Mouse (Mus musculus) adrenal gland (tissue): ENCODE results near the gene Ryr3.

Experiments used
- intact Hi-C: fragments of 180-260 bp; cut with DNase I; formaldehyde crosslinking; loops from one replicate; pipeline ENCODE4 v1.15.1; 2025

Gene Ryr3

DNA sequence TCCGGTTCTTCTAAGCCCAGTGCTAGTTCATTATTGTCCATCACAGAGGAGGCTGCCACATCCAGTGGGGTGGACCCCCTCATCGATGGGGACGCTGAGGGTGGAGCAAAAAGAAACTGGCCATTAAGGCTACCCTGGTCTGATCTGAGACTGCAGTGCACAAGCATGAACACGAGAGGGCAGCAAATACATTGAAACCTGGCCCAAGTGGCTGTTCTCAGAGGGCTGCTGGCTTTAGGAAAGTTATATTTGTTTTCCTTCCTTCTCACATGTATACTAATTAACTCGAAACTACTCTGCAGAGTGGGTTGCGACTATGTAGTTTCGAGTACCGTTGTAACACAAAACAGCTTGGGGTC is 416.9 kb downstream of the Ryr3 start:
- intact Hi-C loops: loop anchor here (2.0 kb wide), 1 partner anchor 435 kb away; no protein-coding TSS in a partner anchor

DNA sequence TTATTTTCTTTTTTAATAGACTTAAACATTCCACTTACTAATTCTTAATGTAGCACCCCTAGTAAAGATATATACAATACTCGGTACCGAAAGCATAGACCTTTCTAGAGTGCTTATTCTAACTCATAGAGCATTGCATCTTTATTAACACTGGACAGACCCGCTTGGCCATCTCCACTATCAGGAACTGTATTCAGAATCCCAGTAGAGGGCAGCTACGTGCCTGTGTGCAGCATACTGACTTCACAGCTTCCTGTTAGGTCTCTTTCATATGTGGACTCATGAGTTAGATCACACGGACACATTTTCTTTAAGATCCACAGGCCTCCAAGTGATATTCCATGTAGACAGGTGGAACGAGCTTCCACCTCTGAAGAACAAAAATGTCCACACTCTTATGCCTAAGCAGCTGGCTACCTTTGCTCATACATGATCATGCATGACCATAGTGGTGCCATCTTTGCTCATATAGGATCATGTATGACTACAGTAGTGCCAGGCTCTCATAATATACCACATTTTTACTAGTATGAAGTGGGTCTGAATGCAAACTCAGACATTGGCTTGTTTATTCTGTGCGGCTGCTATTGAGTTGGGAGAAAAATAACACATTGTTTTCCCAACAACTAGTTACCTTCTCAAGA is 417.4 kb downstream of the Ryr3 start:
- intact Hi-C loops: no loop called here

DNA sequence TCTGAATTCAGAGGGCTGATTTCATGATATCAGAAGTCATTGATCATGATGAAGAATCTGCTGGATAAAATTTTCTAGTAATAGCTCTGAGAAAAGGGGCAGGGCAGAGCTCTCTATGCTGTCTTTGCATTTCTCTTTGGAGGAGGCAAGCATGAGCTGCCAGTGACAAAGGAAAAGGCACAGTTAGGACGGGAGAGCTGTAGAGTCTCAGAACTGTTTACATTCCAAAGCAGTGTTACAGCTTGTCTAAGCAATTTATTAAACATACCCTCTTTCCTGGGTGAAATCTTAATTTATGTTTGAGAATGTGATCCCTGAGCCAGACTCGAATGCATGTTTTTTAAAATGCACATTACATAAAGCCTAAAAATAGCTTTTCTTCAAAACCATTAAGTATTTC is 435.3 kb downstream of the Ryr3 start:
- intact Hi-C loops: no loop called here

DNA sequence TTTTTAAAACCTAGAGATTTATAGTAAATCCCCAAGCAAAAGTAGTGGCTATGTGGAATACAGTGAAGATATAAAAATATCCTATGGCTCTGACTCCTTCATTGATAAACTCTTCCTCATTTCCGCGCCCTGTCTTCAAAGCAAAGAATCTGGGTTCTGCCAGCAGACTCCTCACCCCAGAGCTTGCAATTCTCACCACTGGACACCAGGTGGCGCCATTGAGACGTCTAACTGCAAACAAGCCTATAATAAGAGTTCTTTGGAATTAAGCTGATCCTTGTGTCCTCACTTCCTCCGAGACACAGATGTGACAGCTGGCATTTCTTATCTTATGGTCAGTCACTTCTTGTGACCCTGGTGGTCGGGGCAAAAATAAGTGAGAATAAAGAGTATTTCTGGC is 442.1 kb downstream of the Ryr3 start:
- intact Hi-C loops: loop anchor here (5.0 kb wide), 1 partner anchor 528 kb away; no protein-coding TSS in a partner anchor

DNA sequence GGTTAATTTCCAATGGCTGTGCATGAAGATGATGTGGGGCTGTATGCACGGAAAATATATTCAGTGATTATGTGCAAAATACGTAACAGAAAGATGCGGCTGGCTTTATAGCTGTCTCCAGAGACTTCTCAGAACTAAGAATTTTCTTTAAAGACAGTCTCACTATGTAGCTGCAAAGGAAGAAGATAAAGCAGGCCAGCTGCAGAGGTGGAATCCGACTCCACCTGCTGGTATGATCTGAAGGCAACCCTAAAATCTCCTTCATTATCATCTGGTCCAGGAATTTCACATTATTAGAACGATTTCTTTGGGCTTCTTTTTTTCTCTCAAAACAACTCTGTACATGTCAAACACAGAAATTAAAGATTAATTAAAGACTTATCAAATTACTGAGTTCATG is 449.2 kb downstream of the Ryr3 start:
- intact Hi-C loops: loop anchor here (2.0 to 5.0 kb wide), 2 partner anchors 230 to 267 kb away; no protein-coding TSS in a partner anchor

DNA sequence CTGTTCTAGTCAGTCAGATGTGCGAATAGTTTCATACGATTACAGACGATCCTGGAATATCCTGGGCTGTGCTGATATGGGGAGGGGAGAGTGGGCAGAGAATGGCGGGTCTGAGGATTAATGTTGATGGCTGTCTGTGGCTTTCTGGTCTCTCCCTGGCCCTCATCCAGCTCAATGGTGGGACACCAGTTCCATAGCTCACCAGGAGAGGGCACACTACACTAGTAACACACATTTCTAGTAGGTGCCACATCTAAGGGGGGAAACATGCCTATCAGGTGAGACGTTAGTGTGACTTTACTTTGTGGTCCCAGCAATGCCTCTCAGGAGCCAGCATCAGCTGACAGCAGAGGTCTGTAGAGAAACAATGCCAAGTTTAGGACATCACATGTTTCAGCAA is 451.9 kb downstream of the Ryr3 start:
- intact Hi-C loops: loop anchor here (5.0 kb wide), 1 partner anchor 228 kb away; no protein-coding TSS in a partner anchor

DNA sequence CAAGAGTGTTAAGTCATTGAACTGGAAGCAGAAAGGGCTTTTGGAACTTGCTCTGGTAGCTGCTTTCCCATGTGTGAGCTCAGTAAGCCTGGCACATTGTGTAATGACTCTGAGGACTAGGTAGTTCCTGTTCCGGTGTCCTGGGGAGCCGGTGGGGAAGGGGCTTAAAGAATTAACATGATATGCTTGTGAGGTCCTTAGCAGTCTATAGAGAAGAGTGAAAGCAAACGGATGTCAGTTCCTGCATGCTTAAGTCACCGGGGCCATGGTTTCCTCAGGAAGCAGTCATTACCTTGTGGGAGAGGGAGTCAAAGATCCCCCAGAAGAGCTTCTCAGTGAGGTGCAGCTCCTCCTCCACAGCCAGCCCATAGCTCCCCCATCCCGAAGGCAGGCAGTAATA is 452.6 kb downstream of the Ryr3 start:
- intact Hi-C loops: loop anchor here (5.0 kb wide), 1 partner anchor 97 kb away; no protein-coding TSS in a partner anchor

DNA sequence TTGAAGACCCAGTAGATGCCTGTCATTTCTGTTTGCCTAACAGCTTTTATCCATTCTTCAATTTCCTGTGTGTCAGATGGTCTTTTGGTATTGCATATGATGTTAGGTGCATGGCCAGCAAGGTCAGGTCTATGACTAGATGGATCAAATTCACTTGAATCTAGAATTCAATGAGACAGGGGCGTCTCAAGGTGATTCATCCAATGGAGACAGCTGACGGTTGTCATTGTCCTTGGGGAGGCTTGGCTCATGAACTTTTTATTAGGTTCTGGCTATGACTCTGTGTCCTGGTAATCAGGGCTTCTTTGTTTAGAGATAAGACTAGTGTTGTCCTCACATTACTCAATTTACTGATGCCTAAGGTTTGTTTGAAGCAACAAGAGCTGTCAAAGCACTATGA is 454.9 kb downstream of the Ryr3 start:
- intact Hi-C loops: loop anchor here (5.0 kb wide), 1 partner anchor 95 kb away; no protein-coding TSS in a partner anchor

DNA sequence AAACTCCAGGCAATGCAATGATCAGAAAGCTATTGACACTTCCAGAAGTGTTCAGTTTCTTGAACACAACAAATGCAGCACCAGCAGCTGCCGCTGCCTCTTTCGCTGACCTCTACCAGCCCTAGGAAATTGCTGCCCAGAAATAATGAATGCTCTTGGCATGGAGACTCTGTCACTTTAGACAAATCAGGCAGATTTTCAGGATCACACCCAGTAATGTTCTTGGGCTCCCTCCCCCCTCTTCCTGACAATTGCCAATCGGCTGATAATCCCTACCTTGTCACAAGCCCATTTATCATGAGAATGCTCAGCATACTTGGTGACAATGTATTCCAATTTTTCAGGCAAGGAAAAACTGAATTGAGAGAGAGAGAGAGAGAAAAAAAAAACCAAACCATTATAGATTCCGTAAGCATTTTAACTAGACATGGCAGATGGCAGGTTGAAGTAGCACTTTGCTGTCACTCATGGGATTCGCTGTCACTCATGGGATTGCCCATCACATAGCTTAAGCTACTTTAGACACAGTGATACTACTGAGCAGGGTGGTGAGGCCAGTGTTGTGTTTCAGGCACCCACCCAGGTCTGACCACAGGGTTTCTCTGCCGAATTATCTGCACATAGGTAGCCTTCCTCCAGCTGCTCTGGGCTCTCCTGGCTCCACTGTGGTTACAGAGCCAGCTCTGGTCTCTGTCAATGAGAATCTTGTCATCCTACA is 455.5 kb downstream of the Ryr3 start:
- intact Hi-C loops: loop anchor here (5.0 kb wide), 1 partner anchor 94 kb away; no protein-coding TSS in a partner anchor

DNA sequence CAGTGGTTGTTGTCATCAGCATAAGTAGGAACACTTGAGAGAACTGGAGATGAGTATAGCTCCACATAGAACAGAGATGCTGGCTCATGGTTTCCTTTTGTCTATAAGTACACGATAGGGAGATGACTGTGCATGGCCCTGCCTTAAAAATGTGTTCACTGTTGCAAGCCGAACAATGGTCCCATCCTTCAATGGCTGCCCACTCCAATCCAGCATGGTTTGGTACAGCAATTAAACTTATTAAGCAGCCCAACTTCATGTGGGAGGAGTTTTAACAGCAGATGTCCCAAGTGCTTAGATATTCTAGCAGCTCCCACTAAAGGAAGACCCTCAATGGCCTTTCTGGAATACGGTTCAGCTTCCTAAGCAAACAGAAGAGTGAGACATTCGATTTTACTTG is 456.2 kb downstream of the Ryr3 start:
- intact Hi-C loops: loop anchor here (5.0 kb wide), 1 partner anchor 93 kb away; no protein-coding TSS in a partner anchor

DNA sequence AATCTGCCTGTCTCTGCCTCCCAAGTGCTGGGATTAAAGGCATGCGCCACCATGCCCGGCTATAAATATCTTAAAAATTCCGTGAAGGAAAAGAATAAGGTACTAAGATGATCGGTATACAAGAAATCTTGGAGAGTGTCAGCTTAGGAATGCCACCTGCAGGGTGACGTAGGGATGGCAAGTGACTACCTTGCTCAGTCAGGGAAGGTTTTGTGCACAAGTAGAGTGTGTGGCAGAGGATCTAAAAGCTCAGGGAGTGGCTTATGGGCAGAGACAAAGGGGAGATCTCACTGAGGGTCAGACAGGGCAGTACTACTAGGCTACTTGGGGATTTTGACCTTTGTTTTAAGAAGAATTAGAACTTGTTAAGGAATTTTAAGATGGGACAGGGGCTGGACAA is 457.2 kb downstream of the Ryr3 start:
- intact Hi-C loops: loop anchor here (5.0 kb wide), 1 partner anchor 92 kb away; no protein-coding TSS in a partner anchor

DNA sequence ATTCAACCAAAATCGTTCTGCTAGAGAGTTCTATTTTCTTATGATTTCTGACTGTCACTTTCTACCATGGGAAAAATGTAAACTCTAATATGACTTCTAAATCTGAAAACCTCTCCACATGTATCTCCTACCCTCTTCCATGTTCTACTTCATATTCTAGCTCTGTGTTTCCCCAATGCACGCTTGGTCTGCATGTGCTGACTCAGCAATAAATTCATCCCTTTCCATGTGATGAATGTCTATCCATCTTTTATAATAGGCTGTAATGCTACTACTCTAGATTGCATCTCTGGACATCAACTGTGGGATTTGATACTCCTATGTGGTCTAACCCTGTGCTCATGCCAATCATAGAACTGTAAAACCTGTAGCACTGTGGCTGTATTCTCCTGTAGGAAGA is 458.2 kb downstream of the Ryr3 start:
- intact Hi-C loops: no loop called here

DNA sequence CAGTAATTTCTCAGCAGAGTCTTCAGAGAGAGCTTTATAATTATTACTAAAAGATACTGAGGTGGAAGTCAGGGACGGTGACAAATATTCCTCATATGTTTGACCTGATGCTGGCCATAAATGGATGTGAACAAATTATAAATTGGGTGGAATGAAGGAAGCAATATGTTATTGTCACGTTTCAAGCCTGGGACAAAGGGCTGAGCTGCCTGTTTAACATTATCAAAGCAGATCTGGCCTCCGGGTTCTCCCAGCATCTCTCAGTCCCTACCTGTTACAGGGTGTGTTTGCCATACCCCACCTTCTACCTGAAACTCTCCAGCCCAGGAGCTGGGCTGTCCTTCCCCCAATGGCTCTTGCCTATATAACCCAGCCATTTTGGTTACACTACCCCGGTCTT is 463.6 kb downstream of the Ryr3 start:
- intact Hi-C loops: no loop called here

DNA sequence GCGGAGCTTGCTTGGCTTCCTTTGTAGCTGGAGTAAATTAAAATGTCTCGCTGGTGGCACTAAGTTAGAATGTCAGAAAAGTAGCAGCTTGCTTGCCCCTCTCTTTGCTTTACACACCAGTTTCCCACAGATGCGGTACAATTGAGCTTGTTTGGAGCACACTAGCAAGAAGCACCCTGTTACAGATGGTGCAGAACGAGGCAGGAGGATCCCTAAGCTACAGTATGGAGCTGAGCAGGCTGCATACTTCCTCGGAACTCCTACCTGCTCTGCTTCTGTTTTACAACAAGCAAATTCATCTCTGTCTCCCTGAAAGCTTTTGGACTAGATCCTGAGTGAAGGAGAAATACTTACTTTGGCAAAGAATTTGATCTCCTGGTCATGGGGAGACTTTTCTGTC is 465.5 kb downstream of the Ryr3 start:
- intact Hi-C loops: no loop called here

DNA sequence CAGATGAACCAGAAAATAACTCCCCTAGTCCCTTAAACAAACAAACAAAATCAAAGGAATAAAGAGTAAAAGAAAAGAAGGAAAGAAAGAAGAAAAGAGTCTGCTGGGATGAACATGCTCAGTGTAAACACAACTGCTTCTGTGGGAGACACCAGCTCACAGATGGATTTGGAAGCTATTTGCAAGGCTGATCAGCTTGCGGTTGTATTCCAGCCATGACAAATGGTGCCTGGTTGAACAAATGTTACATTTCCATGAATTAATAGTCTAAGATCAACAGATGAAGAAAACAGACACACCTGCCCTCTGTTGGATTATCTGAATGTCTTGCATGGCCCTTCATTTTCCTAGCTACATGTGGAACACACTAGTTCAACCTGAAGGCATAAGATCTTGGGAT is 468.4 kb downstream of the Ryr3 start:
- intact Hi-C loops: no loop called here

DNA sequence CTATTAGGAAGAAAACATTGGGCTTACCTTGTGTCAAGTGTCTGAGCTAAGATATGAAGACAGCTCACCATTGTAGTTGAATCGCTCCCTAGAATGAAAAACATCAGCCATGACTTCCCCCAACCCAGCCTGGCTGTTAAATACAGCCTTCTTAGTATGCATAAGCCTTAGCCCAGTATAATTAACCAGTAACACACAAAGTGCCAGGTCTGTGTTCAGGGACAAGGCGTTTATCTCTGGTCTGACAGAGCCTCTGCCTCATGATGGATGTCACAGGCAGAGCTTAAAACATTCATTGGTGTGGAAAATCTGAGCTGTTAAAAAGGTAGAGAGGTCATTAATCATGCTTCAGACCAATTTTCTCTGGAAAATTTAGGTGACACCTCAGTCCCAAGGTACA is 484.0 kb downstream of the Ryr3 start:
- intact Hi-C loops: no loop called here

DNA sequence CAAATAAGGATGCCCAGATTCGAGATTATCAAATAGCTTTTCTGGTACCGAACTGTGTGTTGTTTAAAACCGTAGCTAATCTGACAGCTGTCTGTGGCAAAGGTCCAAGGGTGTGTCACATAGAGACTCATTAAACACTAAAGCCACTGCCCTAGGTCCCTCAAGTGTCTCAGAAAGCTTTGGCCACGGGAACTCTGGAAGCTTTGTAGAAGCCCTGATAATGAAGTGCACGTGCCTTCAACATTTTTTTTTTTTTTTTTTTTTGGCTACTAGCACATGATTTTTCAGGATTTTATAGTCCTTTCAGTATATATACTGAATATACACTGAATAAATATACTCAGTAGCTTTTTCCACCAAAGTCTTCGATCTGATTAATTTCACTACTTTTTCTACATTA is 489.1 kb downstream of the Ryr3 start:
- intact Hi-C loops: no loop called here

DNA sequence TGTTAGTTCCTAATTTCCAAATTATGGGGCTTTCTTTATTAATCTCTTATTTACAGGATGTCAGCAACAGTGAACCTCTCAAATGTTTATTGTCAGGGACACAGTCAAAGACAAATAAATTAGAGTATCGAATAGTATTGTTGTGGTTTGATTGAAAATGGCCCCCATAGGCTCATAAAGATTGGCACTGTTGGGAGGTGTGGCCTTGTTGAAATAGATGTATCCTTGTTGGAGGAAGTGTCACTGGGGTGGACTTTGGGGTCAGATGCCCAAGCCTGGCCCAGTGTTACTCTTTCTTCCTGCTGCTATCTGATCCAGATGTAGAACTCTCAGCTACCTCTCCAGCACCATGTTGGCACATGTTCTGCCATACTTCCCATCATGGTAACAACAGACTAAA is 495.7 kb downstream of the Ryr3 start:
- intact Hi-C loops: no loop called here

DNA sequence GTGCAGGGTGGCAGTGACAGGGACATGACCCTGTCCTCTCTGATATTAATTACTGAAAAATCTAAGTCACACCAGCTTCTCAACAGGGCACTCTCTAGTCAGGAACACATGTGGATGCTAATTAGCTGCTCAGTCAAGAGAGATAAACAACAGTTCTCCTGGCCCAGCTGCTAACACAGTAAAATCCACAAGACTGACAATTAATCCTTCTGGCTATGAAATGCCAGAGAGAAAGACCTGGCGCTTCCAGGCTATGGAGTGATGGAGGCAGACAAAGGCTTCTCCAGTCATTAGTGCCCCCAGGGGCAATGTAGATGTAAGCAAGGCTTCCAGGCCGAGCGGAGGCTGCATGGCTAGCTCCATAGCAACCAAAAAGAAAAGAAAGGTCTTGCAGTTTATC is 496.2 kb downstream of the Ryr3 start:
- intact Hi-C loops: no loop called here

DNA sequence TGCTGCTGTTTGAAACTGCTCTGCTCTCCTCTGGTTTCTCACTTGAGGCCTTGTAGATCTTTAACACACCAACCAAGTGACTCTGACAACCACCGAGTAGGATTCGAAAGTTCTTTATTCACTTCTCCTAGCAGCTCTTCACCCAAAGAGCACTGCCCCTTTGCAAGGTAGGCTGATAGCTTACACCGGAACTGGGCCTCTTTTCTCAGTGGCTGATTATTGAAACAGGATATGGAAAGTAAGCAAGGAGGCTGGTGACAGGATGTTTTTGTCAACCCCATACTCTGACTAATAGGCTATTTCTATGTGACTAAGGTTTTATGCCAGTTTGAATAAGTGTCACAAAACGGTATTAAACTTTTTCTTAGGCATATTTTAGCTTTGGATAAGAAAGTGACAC is 502.2 kb downstream of the Ryr3 start:
- intact Hi-C loops: no loop called here

DNA sequence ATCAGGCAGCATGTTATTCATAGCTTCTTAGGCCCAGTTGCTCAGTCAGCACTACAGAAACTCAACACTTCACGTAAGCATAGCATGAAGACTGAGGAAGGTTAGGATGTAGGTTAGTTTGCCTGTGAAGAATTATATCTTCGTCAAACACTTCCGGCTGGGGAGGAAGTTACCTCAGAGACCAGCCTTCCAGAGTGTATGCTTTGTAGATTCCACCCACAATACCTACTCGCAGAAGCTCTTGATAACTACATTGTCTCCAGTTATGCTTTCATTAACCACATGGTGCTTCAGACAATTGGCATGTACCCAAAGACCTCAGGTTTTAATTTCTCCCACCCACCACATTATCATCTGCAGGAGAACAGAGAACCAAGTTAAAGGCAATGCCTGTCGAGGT is 535.1 kb downstream of the Ryr3 start:
- intact Hi-C loops: no loop called here

DNA sequence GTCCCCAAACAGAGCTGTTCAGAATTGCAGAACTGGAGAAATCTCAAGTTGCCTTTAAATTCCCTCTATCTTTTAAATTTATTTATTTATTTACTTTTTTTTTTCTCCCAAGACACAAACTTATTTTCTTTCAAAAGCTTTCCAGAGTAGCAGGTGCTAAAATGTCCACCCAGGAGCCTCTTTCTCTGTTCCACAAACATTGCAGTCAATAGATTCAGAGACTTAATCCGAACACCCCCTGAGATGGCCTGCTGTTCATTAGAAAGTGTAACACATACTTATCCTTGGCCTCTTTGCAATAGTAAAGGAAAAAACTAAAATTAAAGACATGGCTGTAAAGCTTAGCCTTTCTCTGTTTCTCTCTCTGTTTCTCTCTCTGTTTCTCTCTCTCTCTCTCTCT is 539.6 kb downstream of the Ryr3 start:
- intact Hi-C loops: no loop called here

DNA sequence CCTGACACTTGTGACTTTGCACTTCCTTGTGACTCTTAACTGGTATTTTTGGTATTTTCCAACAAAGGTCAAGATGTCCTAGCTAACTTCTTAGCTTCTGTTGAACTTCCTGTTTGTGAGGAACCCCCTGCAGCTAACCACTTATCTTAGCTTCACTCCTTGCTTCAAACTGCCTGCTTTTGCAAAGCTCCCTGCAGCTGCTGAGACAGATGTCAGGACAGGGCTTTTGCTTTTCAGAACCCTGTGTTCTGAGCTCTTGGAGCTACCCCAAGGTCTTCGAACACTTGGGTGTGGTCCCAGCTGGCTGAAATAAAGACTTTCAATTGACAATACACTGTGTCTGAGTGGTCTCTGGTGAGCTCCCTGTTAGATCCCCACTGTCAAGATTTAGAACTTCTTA is 540.2 kb downstream of the Ryr3 start:
- intact Hi-C loops: no loop called here
